Mouse (Mus musculus): ENCODE results near the gene Zfp652. TPM values are rescaled to one million over a fixed set of nuclear protein-coding genes. Genes with fewer than 3 reads are reported as not detected.

Zfp652 gene
- total and polyA plus RNA-seq, 2 experiments from 2014 or later, result 12.6 to 25.3 TPM

DNA sequence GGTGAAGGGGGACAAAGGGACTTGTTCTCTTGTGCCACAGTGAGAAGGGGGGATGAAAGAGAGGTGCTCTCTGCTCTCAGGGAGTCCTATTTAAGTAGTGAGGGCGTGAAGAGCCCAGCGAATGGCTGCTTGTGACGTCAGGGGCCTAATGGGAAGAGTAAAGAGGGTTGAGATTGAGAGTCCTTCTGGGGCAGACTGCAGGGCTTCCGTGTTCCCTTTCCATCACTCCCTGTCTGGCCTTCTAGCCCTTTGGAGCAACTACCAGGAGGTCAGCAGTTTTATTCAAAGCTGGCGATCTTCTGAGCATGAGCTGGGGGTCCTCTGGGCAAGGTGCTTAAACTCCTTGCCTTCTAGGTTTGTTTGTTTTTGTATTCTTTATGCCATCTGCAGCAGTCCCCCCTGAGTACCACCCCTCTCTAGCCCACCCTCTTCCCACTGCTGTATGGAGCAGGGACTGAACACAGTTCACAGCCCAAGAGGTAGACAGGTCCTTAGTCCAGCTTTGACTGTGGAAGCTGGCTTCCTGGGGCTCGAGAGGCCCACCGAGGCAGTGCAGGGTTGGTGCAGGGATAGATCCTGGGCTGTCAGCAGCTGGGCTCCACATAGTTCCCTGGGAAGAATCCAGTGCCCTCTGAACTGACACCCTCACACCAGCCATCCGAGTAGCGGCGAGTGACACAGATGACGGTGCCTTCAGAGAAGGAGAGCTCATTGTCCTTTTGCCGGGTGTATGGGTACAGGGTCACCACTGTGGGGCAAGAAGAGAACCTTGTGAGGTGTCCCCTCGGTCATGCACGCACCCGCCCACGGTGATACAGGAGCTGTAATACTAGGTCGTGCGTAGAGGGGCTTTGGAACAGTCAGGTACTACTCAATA lies 119.9 kb downstream of the Zfp652 start:
- 48% methylated on average over 18 of the region's 18 CpGs for WGBS
- no peak for DNase-seq (ENCODE audit: low spot score)

GRCm38 (mm10) chr11:95833006-95833570 lies 120.6 kb downstream of the Zfp652 start:
- DNase-seq (ENCODE audit: low spot score) (no peak), ATAC-seq (ENCODE audit: low FRiP score) (no peak)
- H3K4me2 ChIP-seq (ENCODE audit: low read depth, low read length, poor library complexity, severe bottlenecking), result no peak overlapping the region
- 25% methylated on average over 8 of the region's 8 CpGs for WGBS
- TF ChIP-seq CTCF (IDR thresholded peaks at IDR 0.05), result no peak
- H3K27me3 ChIP-seq (ENCODE audit: insufficient read depth, low read length), result peaks cover 75% of the 10 kb centered on the region
- H3K9me3 ChIP-seq (ENCODE audit: low read length), result no peaks in the 10 kb centered on the region
- peaks cover 8% of the 10 kb centered on the region; the same call in 1 of the 2 replicates for H3K4me1 ChIP-seq (ENCODE audit: insufficient read depth, low read length)
- no peak overlapping the region; the same call in 1 of the 2 replicates for H3K4me3 ChIP-seq (ENCODE audit: low read depth, low read length)
- no peaks in the 10 kb centered on the region for H3K36me3 ChIP-seq (ENCODE audit: insufficient read depth, low read length)
- no peak overlapping the region for H3K9ac ChIP-seq (replicated peaks; ENCODE audit: low read length, poor library complexity, severe bottlenecking)
- H3K27ac ChIP-seq (ENCODE audit: low read depth, low read length), result no peak overlapping the region

More for the DNA sequence above, 119.9 kb downstream of the Zfp652 start:
- no peaks in the 10 kb centered on the region for H3K36me3 ChIP-seq (ENCODE audit: insufficient read depth, low read length)
- no peak for ATAC-seq (ENCODE audit: low FRiP score)
- H3K4me2 ChIP-seq (ENCODE audit: low read depth, low read length, poor library complexity, severe bottlenecking), result no peak overlapping the region
- H3K9ac ChIP-seq (replicated peaks; ENCODE audit: low read length, poor library complexity, severe bottlenecking), result no peak overlapping the region
- H3K4me3 ChIP-seq (ENCODE audit: low read depth, low read length), result no peak overlapping the region
- H3K9me3 ChIP-seq (ENCODE audit: low read length), result no peaks in the 10 kb centered on the region
- H3K27ac ChIP-seq (ENCODE audit: low read depth, low read length), result no peak overlapping the region
- no peak for TF ChIP-seq CTCF (IDR thresholded peaks at IDR 0.05)
- peaks cover 8% of the 10 kb centered on the region; the same call in 1 of the 2 replicates for H3K4me1 ChIP-seq (ENCODE audit: insufficient read depth, low read length)
- H3K27me3 ChIP-seq (ENCODE audit: insufficient read depth, low read length), result peaks cover 79% of the 10 kb centered on the region

DNA sequence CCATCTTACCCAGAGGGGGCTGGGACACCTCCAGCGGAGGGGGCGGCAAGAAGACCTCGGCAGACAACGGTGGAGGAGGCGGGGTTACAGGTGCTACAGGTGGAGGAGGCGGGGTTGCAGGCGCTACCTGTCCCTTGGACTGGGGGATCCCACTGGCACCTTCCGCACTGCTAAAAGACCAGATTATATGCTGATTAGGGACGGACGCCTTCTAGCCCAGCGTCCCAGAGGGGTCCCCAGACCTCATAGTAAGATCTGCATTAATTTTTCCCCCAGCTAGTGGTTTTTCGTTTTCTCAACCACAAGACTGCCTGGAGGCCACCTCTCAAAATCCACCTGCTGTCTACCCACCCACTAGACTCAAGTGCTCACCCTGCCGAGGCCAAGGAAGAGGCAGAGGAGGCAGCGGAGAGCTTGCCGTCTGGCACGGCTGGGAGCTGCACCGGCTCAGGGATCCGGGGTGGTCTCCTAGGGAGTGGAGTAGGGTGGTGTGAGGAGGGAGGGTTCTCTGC lies 121.2 kb downstream of the Zfp652 start:
- Histone ChIP-seq H3K27ac (ENCODE audit: low read depth, low read length) (no peak overlapping the region), H3K4me3 (ENCODE audit: low read depth, low read length) (no peak overlapping the region), H3K27me3 (ENCODE audit: insufficient read depth, low read length) (peaks cover 69% of the 10 kb centered on the region), H3K4me1 (ENCODE audit: insufficient read depth, low read length) (peaks cover 8% of the 10 kb centered on the region; the same call in 1 of the 2 replicates), H3K36me3 (ENCODE audit: insufficient read depth, low read length) (no peaks in the 10 kb centered on the region), H3K9ac (replicated peaks; ENCODE audit: low read length, poor library complexity, severe bottlenecking) (no peak overlapping the region), H3K9me3 (ENCODE audit: low read length) (no peaks in the 10 kb centered on the region), H3K4me2 (ENCODE audit: low read depth, low read length, poor library complexity, severe bottlenecking) (no peak overlapping the region)
- TF ChIP-seq CTCF (IDR thresholded peaks at IDR 0.05), result no peak
- ATAC-seq (ENCODE audit: low FRiP score) (no peak), DNase-seq (ENCODE audit: low spot score) (no peak)
- WGBS, result 7% methylated on average over 18 of the region's 18 CpGs

DNA sequence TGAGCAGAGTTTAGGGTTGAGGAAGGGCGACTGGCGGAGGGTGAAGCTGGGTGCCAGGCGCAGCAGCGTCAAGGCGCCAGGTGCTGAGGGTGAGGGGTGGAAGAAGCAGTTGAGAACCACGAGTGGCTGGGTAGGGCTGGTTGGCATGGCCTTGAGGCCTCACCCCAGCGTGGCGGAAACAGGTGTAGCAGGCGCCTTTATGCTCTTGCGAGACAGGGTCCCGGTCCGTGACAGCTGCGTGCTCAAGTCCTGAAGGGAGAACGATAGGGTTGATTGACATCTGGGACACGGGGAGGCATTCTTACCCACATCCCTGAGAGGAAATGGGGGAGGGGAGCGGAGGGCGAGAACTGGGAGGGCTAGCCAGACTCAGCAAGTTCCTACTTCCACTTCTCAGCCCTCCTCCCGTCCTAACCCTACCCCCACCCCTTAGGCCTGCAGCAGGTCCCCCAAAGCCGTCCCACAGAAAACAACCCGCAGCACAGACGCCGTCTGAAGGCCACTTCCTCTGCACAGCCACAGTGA lies 121.7 kb downstream of the Zfp652 start:
- no peak overlapping the region for H3K27ac ChIP-seq (ENCODE audit: low read depth, low read length)
- H3K36me3 ChIP-seq (ENCODE audit: insufficient read depth, low read length), result no peaks in the 10 kb centered on the region
- no peak for TF ChIP-seq CTCF (IDR thresholded peaks at IDR 0.05)
- H3K4me2 ChIP-seq (ENCODE audit: low read depth, low read length, poor library complexity, severe bottlenecking), result no peak overlapping the region
- peaks cover 8% of the 10 kb centered on the region; the same call in 1 of the 2 replicates for H3K4me1 ChIP-seq (ENCODE audit: insufficient read depth, low read length)
- no peak overlapping the region for H3K9ac ChIP-seq (replicated peaks; ENCODE audit: low read length, poor library complexity, severe bottlenecking)
- 7% methylated on average over 21 of the region's 22 CpGs for WGBS
- no peaks in the 10 kb centered on the region for H3K9me3 ChIP-seq (ENCODE audit: low read length)
- ATAC-seq (ENCODE audit: low FRiP score) (no peak), DNase-seq (ENCODE audit: low spot score) (no peak)
- peaks cover 64% of the 10 kb centered on the region for H3K27me3 ChIP-seq (ENCODE audit: insufficient read depth, low read length)
- no peak overlapping the region for H3K4me3 ChIP-seq (ENCODE audit: low read depth, low read length)

GRCm38 (mm10) chr11:95834742-95835710 lies 122.6 kb downstream of the Zfp652 start:
- Histone ChIP-seq H3K4me1 (ENCODE audit: insufficient read depth, low read length) (peaks cover 8% of the 10 kb centered on the region; the same call in 1 of the 2 replicates), H3K9me3 (ENCODE audit: low read length) (no peaks in the 10 kb centered on the region), H3K27ac (ENCODE audit: low read depth, low read length) (no peak overlapping the region), H3K36me3 (ENCODE audit: insufficient read depth, low read length) (no peaks in the 10 kb centered on the region), H3K9ac (replicated peaks; ENCODE audit: low read length, poor library complexity, severe bottlenecking) (no peak overlapping the region), H3K4me2 (ENCODE audit: low read depth, low read length, poor library complexity, severe bottlenecking) (no peak overlapping the region), H3K27me3 (ENCODE audit: insufficient read depth, low read length) (peaks cover 56% of the 10 kb centered on the region), H3K4me3 (ENCODE audit: low read depth, low read length) (no peak overlapping the region)
- ATAC-seq (ENCODE audit: low FRiP score), result no peak
- 19% methylated on average over 15 of the region's 15 CpGs for whole genome bisulfite sequencing
- DNase-seq (ENCODE audit: low spot score), result no peak
- no peak for TF ChIP-seq CTCF (IDR thresholded peaks at IDR 0.05)

Measured in midbrain, postnatal 0 days (tissue).